Mouse (Mus musculus) common myeloid progenitor, adult 5-6 weeks (primary cell): ENCODE results near the gene St6galnac3. TPM values are rescaled to one million over a fixed set of nuclear protein-coding genes. Genes with fewer than 3 reads are reported as not detected.
"Not testable (repeated sequence)": the region's sequence is repeated elsewhere in the genome, so short reads cannot be mapped to it uniquely, and the experiment has no call there.

Source experiments
- ATAC-seq: replicated peaks from 2 replicates; pipeline ENCODE4 v1.8.0; 2016; ENCODE audit warnings: low read depth, mild to moderate bottlenecking, moderate TSS enrichment, inconsistent platforms; ENCODE audit not compliant: poor library complexity, severe bottlenecking
- total RNA-seq: library from RNA; stranded (forward); fragments of 200-1000, 187-1606 nt; gene quantifications from 2 replicates; pipeline ENCODE4 v1.2.3, GENCODE M21; 2017

The St6galnac3 gene
- 2.7 and 14.1 TPM in 2 replicates for total RNA-seq

- ATAC-seq = peak; percentile 77
These were observed at the start of gene St6galnac3 for GRCm38 (mm10) chr3:153724701-153725668. St6galnac3 (minus strand) TSS chr3:153725174.

- no peak for ATAC-seq
These were observed 49.6 kb upstream of the St6galnac3 start for GRCm38 (mm10) chr3:153774568-153774967.

GRCm38 (mm10) chr3:153771479-153771878 is 46.5 kb upstream of the St6galnac3 start:
- no peak for ATAC-seq

- ATAC-seq = no peak
These were observed 45.6 kb upstream of the St6galnac3 start for GRCm38 (mm10) chr3:153770573-153770972.

- ATAC-seq = no peak
These were observed 44.2 kb upstream of the St6galnac3 start for GRCm38 (mm10) chr3:153769220-153769619.

GRCm38 (mm10) chr3:153765171-153765570 is 40.2 kb upstream of the St6galnac3 start:
- peak; percentile 53; the same call in 1 of the 2 replicates for ATAC-seq

- peak; percentile 45 for ATAC-seq
These were observed 39.8 kb upstream of the St6galnac3 start for GRCm38 (mm10) chr3:153764760-153765159.

- no peak for ATAC-seq
These were observed 36.2 kb upstream of the St6galnac3 start for GRCm38 (mm10) chr3:153761171-153761570.

GRCm38 (mm10) chr3:153759269-153759668 is 34.3 kb upstream of the St6galnac3 start:
- no peak for ATAC-seq

- no peak for ATAC-seq
These were observed 31.6 kb upstream of the St6galnac3 start for GRCm38 (mm10) chr3:153756500-153756996.

- not testable (repeated sequence) for ATAC-seq
These were observed 30.9 kb upstream of the St6galnac3 start for GRCm38 (mm10) chr3:153755785-153756326.

- no peak for ATAC-seq
These were observed 26.5 kb upstream of the St6galnac3 start for GRCm38 (mm10) chr3:153751435-153751834.

GRCm38 (mm10) chr3:153749359-153749758 is 24.4 kb upstream of the St6galnac3 start:
- no peak for ATAC-seq

- no peak for ATAC-seq
These were observed 23.3 kb upstream of the St6galnac3 start for GRCm38 (mm10) chr3:153748293-153748692.

GRCm38 (mm10) chr3:153745099-153745498 is 20.1 kb upstream of the St6galnac3 start:
- peak; percentile 71 for ATAC-seq

- no peak for ATAC-seq
These were observed 19.5 kb upstream of the St6galnac3 start for GRCm38 (mm10) chr3:153744447-153744846.

GRCm38 (mm10) chr3:153741800-153742199 is 16.8 kb upstream of the St6galnac3 start:
- ATAC-seq = no peak

- ATAC-seq = no peak
These were observed 14.4 kb upstream of the St6galnac3 start for GRCm38 (mm10) chr3:153739351-153739750.

- no peak for ATAC-seq
These were observed 13.4 kb upstream of the St6galnac3 start for GRCm38 (mm10) chr3:153738421-153738820.

- ATAC-seq = no peak
These were observed 11.8 kb upstream of the St6galnac3 start for GRCm38 (mm10) chr3:153736756-153737280.
